Mouse (Mus musculus): Measurements from ENCODE around the gene Mtrex. TPM values are rescaled to one million over a fixed set of nuclear protein-coding genes. Genes with fewer than 3 reads are reported as not detected.

Gene Mtrex
- total RNA-seq, 2 experiments from 2014 or later = 46.0 to 47.3 TPM

- intact Hi-C loops (cut with DNase I) = no loop called here
- no peak overlapping the region for H3K27ac ChIP-seq
These were observed 88.5 kb downstream of the Mtrex start for GRCm38 (mm10) chr13:112838562-112839232.

GRCm38 (mm10) chr13:112837621-112838155, 89.5 kb downstream of the Mtrex start:
- intact Hi-C loops (cut with DNase I) = no loop called here
- Histone ChIP-seq H3K4me3 (no peak overlapping the region), H3K27ac (no peak overlapping the region)
- DNase-seq (ENCODE audit: extremely low spot score in 1 of 2, low spot score in 2 of 2) = no peak
- TF ChIP-seq CTCF (IDR thresholded peaks at IDR 0.05) = no peak

More at GRCm38 (mm10) chr13:112838562-112839232, 88.5 kb downstream of the Mtrex start:
- no peak overlapping the region for H3K4me3 ChIP-seq
- DNase-seq (ENCODE audit: extremely low spot score in 1 of 2, low spot score in 2 of 2) = no peak
- no peak for TF ChIP-seq CTCF (IDR thresholded peaks at IDR 0.05)

GRCm38 (mm10) chr13:112836951-112837350, 90.2 kb downstream of the Mtrex start:
- Histone ChIP-seq H3K4me3 (no peak overlapping the region), H3K27ac (no peak overlapping the region)
- TF ChIP-seq CTCF (IDR thresholded peaks at IDR 0.05) = no peak
- intact Hi-C loops (cut with DNase I) = no loop called here
- DNase-seq (ENCODE audit: extremely low spot score in 1 of 2, low spot score in 2 of 2) = no peak

GRCm38 (mm10) chr13:112835113-112835512, 92.1 kb downstream of the Mtrex start:
- intact Hi-C loops (cut with DNase I) = no loop called here
- Histone ChIP-seq H3K4me3 (no peak overlapping the region), H3K27ac (no peak overlapping the region)
- no peak for DNase-seq (ENCODE audit: extremely low spot score in 1 of 2, low spot score in 2 of 2)
- TF ChIP-seq CTCF (IDR thresholded peaks at IDR 0.05) = no peak

GRCm38 (mm10) chr13:112833895-112834263, 93.3 kb downstream of the Mtrex start:
- H3K4me3 ChIP-seq = no peak overlapping the region
- intact Hi-C loops (cut with DNase I) = no loop called here
- H3K27ac ChIP-seq = no peak overlapping the region
- no peak for TF ChIP-seq CTCF (IDR thresholded peaks at IDR 0.05)
- DNase-seq (ENCODE audit: extremely low spot score in 1 of 2, low spot score in 2 of 2) = no peak

- TF ChIP-seq CTCF (IDR thresholded peaks at IDR 0.05) = no peak
- Histone ChIP-seq H3K27ac (no peak overlapping the region), H3K4me3 (no peak overlapping the region)
- DNase-seq (ENCODE audit: extremely low spot score in 1 of 2, low spot score in 2 of 2) = no peak
- intact Hi-C loops (cut with DNase I) = no loop called here
These were observed 93.8 kb downstream of the Mtrex start for GRCm38 (mm10) chr13:112833253-112833894.

- intact Hi-C loops (cut with DNase I) = no loop called here
- no peak for DNase-seq (ENCODE audit: extremely low spot score in 1 of 2, low spot score in 2 of 2)
- H3K27ac ChIP-seq = no peak overlapping the region
- no peak overlapping the region for H3K4me3 ChIP-seq
- no peak for TF ChIP-seq CTCF (IDR thresholded peaks at IDR 0.05)
These were observed 94.6 kb downstream of the Mtrex start for GRCm38 (mm10) chr13:112832589-112832988.

- DNase-seq (ENCODE audit: extremely low spot score in 1 of 2, low spot score in 2 of 2) = no peak
- no peak overlapping the region for H3K4me3 ChIP-seq
- intact Hi-C loops (cut with DNase I) = no loop called here
- H3K27ac ChIP-seq = no peak overlapping the region
- TF ChIP-seq CTCF (IDR thresholded peaks at IDR 0.05) = no peak
These were observed 97.6 kb downstream of the Mtrex start for GRCm38 (mm10) chr13:112829619-112830018.

GRCm38 (mm10) chr13:112825479-112825878, 101.7 kb downstream of the Mtrex start:
- Histone ChIP-seq H3K27ac (no peak overlapping the region), H3K4me3 (no peak overlapping the region)
- no peak for DNase-seq (ENCODE audit: extremely low spot score in 1 of 2, low spot score in 2 of 2)
- no peak for TF ChIP-seq CTCF (IDR thresholded peaks at IDR 0.05)
- intact Hi-C loops (cut with DNase I) = no loop called here

- no peak for DNase-seq (ENCODE audit: extremely low spot score in 1 of 2, low spot score in 2 of 2)
- TF ChIP-seq CTCF (IDR thresholded peaks at IDR 0.05) = no peak
- intact Hi-C loops (cut with DNase I) = no loop called here
- Histone ChIP-seq H3K4me3 (no peak overlapping the region), H3K27ac (no peak overlapping the region)
These were observed 103.1 kb downstream of the Mtrex start for GRCm38 (mm10) chr13:112823911-112824648.

GRCm38 (mm10) chr13:112823236-112823910, 103.8 kb downstream of the Mtrex start:
- Histone ChIP-seq H3K4me3 (no peak overlapping the region), H3K27ac (no peak overlapping the region)
- TF ChIP-seq CTCF (IDR thresholded peaks at IDR 0.05) = no peak
- no peak for DNase-seq (ENCODE audit: extremely low spot score in 1 of 2, low spot score in 2 of 2)
- intact Hi-C loops (cut with DNase I) = no loop called here

GRCm38 (mm10) chr13:112822413-112822812, 104.8 kb downstream of the Mtrex start:
- DNase-seq (ENCODE audit: extremely low spot score in 1 of 2, low spot score in 2 of 2) = no peak
- no peak overlapping the region for H3K27ac ChIP-seq
- no peak overlapping the region for H3K4me3 ChIP-seq
- intact Hi-C loops (cut with DNase I) = no loop called here
- TF ChIP-seq CTCF (IDR thresholded peaks at IDR 0.05) = no peak
